Mouse (Mus musculus): ENCODE data around the gene Pclaf. TPM values are rescaled to one million over a fixed set of nuclear protein-coding genes. Genes with fewer than 3 reads are reported as not detected.
A peak's percentile ranks its signal among the peaks of the same experiment; 100 is the strongest.

The Pclaf gene
- 10 to 100 TPM; 32.7 to 40.6 TPM for total RNA-seq (2021)
- long read RNA-seq, experiment 1, transcript Pclaf-201 (4 exons, 2,188 nt): major isoform, 45 of 52 reads
- long read RNA-seq, experiment 1, partial matches to known transcripts: 1 of 52 reads
- long read RNA-seq, experiment 1, other reads (novel, unspliced or antisense): 5 of 52 reads
- long read RNA-seq, experiment 2, transcript Pclaf-201 (4 exons, 2,188 nt): major isoform, 67 of 71 reads
- long read RNA-seq, experiment 2, partial matches to known transcripts: 0 of 71 reads
- long read RNA-seq, experiment 2, other reads (novel, unspliced or antisense): 4 of 71 reads

- DNase-seq (ENCODE audit: low spot score in 2 of 2): peak; percentile 29 to 59
These were observed at the start of gene Pclaf for GRCm38 (mm10) chr9:65890143-65890628. Gene Pclaf, plus strand, starts transcription at chr9:65890237.

GRCm38 (mm10) chr9:65844421-65845165 is 45.4 kb upstream of the Pclaf start:
- DNase-seq (ENCODE audit: low spot score in 2 of 2): no peak

- DNase-seq (ENCODE audit: low spot score in 2 of 2): no peak
These were observed 41.9 kb upstream of the Pclaf start for GRCm38 (mm10) chr9:65848154-65848553.

- DNase-seq (ENCODE audit: low spot score in 2 of 2): no peak
These were observed 39.8 kb upstream of the Pclaf start for GRCm38 (mm10) chr9:65850203-65850602.

- no peak for DNase-seq (ENCODE audit: low spot score in 2 of 2)
These were observed 30.4 kb upstream of the Pclaf start for GRCm38 (mm10) chr9:65859656-65860055.

- peak; percentile 76 to 85 for DNase-seq (ENCODE audit: low spot score in 2 of 2)
These were observed 5.3 kb upstream of the Pclaf start for GRCm38 (mm10) chr9:65884564-65885315.

GRCm38 (mm10) chr9:65891126-65891525 is 1.1 kb downstream of the Pclaf start:
- no peak for DNase-seq (ENCODE audit: low spot score in 2 of 2)

GRCm38 (mm10) chr9:65896977-65897376 is 6.9 kb downstream of the Pclaf start:
- no peak for DNase-seq (ENCODE audit: low spot score in 2 of 2)

- DNase-seq (ENCODE audit: low spot score in 2 of 2): no peak
These were observed 12.8 kb downstream of the Pclaf start for GRCm38 (mm10) chr9:65902879-65903278.

- no peak for DNase-seq (ENCODE audit: low spot score in 2 of 2)
These were observed 13.4 kb downstream of the Pclaf start for GRCm38 (mm10) chr9:65903419-65903818.

- DNase-seq (ENCODE audit: low spot score in 2 of 2): peak; percentile 64 to 88
These were observed 18.6 kb downstream of the Pclaf start, which contains the start of the genes Trip4 and Csnk1g1 for GRCm38 (mm10) chr9:65908394-65909300. Gene Trip4, minus strand, starts transcription at chr9:65908794. Gene Csnk1g1, plus strand, starts transcription at chr9:65908924.

- peak; percentile 12 to 21 for DNase-seq (ENCODE audit: low spot score in 2 of 2)
These were observed 19.3 kb downstream of the Pclaf start for GRCm38 (mm10) chr9:65909301-65909801.

- no peak for DNase-seq (ENCODE audit: low spot score in 2 of 2)
These were observed 19.8 kb downstream of the Pclaf start for GRCm38 (mm10) chr9:65909837-65910236.

- no peak for DNase-seq (ENCODE audit: low spot score in 2 of 2)
These were observed 23.9 kb downstream of the Pclaf start for GRCm38 (mm10) chr9:65913976-65914375.

- no peak for DNase-seq (ENCODE audit: low spot score in 2 of 2)
These were observed 27.0 kb downstream of the Pclaf start for GRCm38 (mm10) chr9:65917015-65917414.

- DNase-seq (ENCODE audit: low spot score in 2 of 2): no peak
These were observed 38.4 kb downstream of the Pclaf start for GRCm38 (mm10) chr9:65928456-65928855.

GRCm38 (mm10) chr9:65929826-65930225 is 39.8 kb downstream of the Pclaf start:
- no peak for DNase-seq (ENCODE audit: low spot score in 2 of 2)

GRCm38 (mm10) chr9:65937566-65937965 is 47.5 kb downstream of the Pclaf start:
- DNase-seq (ENCODE audit: low spot score in 2 of 2): no peak

- no peak for DNase-seq (ENCODE audit: low spot score in 2 of 2)
These were observed 61.1 kb downstream of the Pclaf start for GRCm38 (mm10) chr9:65951082-65951587.

Measured in adrenal gland, postnatal 4 days (tissue).